In the genomic region with DNA sequence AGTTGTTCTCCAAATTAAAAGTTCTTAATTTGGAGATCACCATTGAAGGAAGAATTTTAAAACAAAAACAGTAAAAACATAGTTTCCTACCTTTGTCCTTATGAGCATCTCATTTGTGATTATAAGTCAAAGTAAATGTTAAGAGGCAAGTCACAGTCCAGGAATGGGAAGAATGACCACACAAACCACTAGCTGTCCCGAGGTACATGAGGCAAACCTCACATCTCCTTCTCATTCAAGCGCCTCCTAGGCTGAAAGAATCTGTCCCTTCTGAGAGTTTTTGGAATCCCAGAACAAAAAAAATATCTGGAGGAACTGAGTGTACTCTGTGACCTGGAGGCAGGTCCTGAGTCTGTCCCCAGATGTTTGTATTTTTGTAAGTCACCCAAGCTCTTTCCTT, we compare ENCODE assay signal across 16 mouse cellular contexts.
DNase-seq lines count a peak whose midpoint lies in the region.
"Had no signal": no experiment of that assay in that cellular context is flagged by ENCODE, and none has a peak within 500 bp of the region (broad histone marks: within the 10 kb centered on the region; RNA-seq: fewer than 3 reads in every experiment).

No protein-coding gene starts in this region.

- peak; percentile 52 for DNase-seq in NIH3T3 (ENCODE audit: low read depth)
- DNase-seq in fibroblast of lung, adult 2 months (ENCODE audit: low read depth) = peak; percentile 36
- DNase-seq in cerebellum, postnatal 25 days = no peak
- DNase-seq in kidney, adult 11 months = no peak
- no peak for DNase-seq in thymus, adult 18-20 months
- DNase-seq: adrenal gland, adult 8-10 months; adrenal gland, postnatal 14 days; adrenal gland, postnatal 36 days; B cell, adult 2 months; cerebellum, adult 11-12 months; cerebellum, adult 2 months; cerebellum, adult 9-10 months; cerebellum, postnatal 10 days; cerebellum, postnatal 36 days; embryo, embryonic 11 days; forebrain, postnatal 0 days had no signal

Comparison
In these comparisons a context has a peak if more than half of its experiments do, and no peak if none do; other contexts are left out.
1. DNase-seq: peak in NIH3T3 (single experiment) and fibroblast of lung, adult 2 months (single experiment); none in cerebellum, postnatal 25 days (0 of 2), kidney, adult 11 months (single experiment) and thymus, adult 18-20 months (0 of 2).